Mouse (Mus musculus): ENCODE data around the gene Yrdc.

DNA sequence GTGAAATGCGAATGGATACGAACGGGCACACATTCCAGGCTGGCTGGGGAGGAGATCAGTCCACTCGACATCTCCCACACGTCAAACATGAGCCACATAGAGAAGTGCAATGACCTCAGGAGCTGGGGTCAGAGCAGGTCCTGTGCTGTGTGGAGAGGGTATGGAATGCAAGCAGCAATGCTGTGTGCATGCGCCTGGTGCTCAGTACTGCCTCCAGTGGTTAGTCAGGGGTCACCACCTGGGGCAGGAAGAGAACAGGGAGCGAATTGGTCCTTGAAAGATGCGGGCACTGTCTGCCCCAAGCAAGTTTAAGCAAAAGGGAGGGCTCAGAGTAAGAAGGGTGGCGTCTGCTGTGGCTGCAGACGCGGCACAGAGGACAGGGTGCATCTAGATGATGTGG lies 7.0 kb upstream of the Yrdc start:
- no peak for TF ChIP-seq POLR2A (IDR thresholded peaks at IDR 0.05; ENCODE audit: control insufficient read depth, extremely low read depth, insufficient read depth, low read length, poor library complexity)
- TF ChIP-seq CTCF (IDR thresholded peaks at IDR 0.05; ENCODE audit: borderline replicate concordance, control insufficient read depth, extremely low read depth, insufficient read depth, low read length, poor library complexity), result peak; percentile 81; the same call in 1 of the 2 replicates
